Mouse (Mus musculus) intestine, embryonic 15.5 days (tissue): ENCODE data around the gene Shh. TPM values are rescaled to one million over a fixed set of nuclear protein-coding genes. Genes with fewer than 3 reads are reported as not detected.
A peak's percentile ranks its signal among the peaks of the same experiment; 100 is the strongest.

Experiments used
- ATAC-seq: fragments of 200-750 bp; cut with Nextera tagmentation; 2 replicates; pipeline ENCODE4 v1.8.0; 2017; ENCODE audit warnings: moderate TSS enrichment, moderate library complexity
- H3K27ac ChIP-seq: fragments of 300-500 bp; sonication (generic); 2 replicates; pipeline ENCODE4 v1.5.1; 2015; ENCODE audit warnings: mild to moderate bottlenecking, inconsistent platforms
- H3K27me3 ChIP-seq: fragments of 300-500 bp; sonication (generic); replicated peaks from 2 replicates; pipeline ENCODE4 v1.6.1; 2015; ENCODE audit warnings: inconsistent platforms
- H3K36me3 ChIP-seq: fragments of 300-500 bp; sonication (generic); 2 replicates; pipeline ENCODE4 v1.6.1; 2015; ENCODE audit warnings: inconsistent platforms
- H3K4me1 ChIP-seq: fragments of 300-500 bp; sonication (generic); replicated peaks from 2 replicates; pipeline ENCODE4 v1.6.1; 2015; ENCODE audit warnings: inconsistent platforms
- H3K4me2 ChIP-seq: fragments of 300-500 bp; sonication (generic); replicated peaks from 2 replicates; pipeline ENCODE4 v1.6.1; 2015; ENCODE audit warnings: mild to moderate bottlenecking, inconsistent platforms
- H3K4me3 ChIP-seq: fragments of 300-500 bp; sonication (generic); replicated peaks from 2 replicates; pipeline ENCODE4 v1.5.1; 2015; ENCODE audit warnings: inconsistent platforms
- H3K9ac ChIP-seq: fragments of 300-500 bp; sonication (generic); 2 replicates; pipeline ENCODE4 v1.6.1; 2015; ENCODE audit warnings: inconsistent platforms
- H3K9me3 ChIP-seq: fragments of 300-500 bp; sonication (generic); 2 replicates; pipeline ENCODE4 v1.6.1; 2016; ENCODE audit warnings: inconsistent platforms
- WGBS: fragments of 180-500 bp; shearing (Covaris S2); methylation state at CpG from one replicate; pipeline ENCODE4 v1.1.7; 2015; 5-methylcytosine and 5-hydroxymethylcytosine counted together
- polyA plus RNA-seq: library from polyadenylated mRNA; unstranded; fragments of >200 nt; fragmentation: Nextera tagmentation; extraction: Ambion mirVana; gene quantifications from 2 replicates; pipeline ENCODE4 v1.2.1, GENCODE M21; 2015

Gene Shh
- polyA plus RNA-seq, 1 experiment from 2014 or later = 8.6 TPM

GRCm38 (mm10) chr5:28465526-28465925 is 1.5 kb downstream of the Shh start:
- Histone ChIP-seq H3K4me1 (peaks cover 8% of the 10 kb centered on the region; the same call in 1 of the 2 replicates), H3K9me3 (no peaks in the 10 kb centered on the region), H3K27ac (peak overlapping the region; percentile 71; the same call in 1 of the 2 replicates), H3K9ac (peak overlapping the region; percentile 59), H3K27me3 (peaks cover 84% of the 10 kb centered on the region), H3K4me2 (peak overlapping the region; percentile 79), H3K36me3 (no peaks in the 10 kb centered on the region), H3K4me3 (peak overlapping the region; percentile 52)
- under 1% methylated on average over 18 of the region's 18 CpGs for WGBS
- no peak for ATAC-seq

GRCm38 (mm10) chr5:28465099-28465406 is 2.0 kb downstream of the Shh start:
- peak overlapping the region; percentile 78 for H3K27ac ChIP-seq
- no peak for ATAC-seq
- H3K4me3 ChIP-seq = peak overlapping the region; percentile 52
- H3K36me3 ChIP-seq = no peaks in the 10 kb centered on the region
- peaks cover 11% of the 10 kb centered on the region; the same call in 1 of the 2 replicates for H3K4me1 ChIP-seq
- H3K9ac ChIP-seq = peak overlapping the region; percentile 59
- under 1% methylated on average over 29 of the region's 29 CpGs for WGBS
- peaks cover 88% of the 10 kb centered on the region for H3K27me3 ChIP-seq
- no peaks in the 10 kb centered on the region for H3K9me3 ChIP-seq
- peak overlapping the region; percentile 79 for H3K4me2 ChIP-seq

DNA sequence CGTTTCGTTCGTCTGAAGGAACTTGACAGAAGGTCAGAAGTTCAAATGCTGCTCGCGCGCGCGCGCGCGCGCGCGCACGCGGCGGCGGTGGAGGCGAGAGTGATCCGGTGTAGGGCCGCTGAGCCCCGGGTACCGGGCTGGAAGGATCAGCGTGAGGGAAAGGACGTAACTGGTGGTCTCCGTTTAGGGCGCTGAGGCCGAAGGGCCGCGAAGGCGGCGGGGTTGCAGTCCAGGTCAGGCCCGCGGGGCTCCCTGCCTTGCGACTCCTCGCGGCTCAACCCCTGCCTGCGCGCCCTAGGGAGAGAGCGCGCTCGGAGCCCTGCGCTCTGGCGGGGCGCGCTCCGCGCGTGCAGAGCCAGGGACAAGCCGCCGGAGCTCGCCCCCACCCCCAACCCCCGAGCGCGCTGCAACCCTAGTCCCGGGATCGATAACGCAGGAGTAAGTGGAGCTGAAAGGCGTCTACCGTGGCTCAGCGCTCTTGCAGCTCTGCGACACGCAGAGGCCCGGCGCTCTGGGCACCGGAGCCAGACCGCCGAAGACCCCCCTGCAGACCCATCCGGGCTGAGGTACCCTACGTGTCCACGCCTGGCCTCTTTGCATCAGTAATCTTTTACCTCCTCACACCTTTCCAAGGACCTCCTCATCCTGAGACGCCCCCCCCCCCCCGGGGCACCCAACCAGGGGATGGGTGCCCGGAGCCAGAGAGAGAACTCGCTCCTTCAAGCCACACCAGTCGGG is 2.5 kb downstream of the Shh start:
- Histone ChIP-seq H3K36me3 (no peaks in the 10 kb centered on the region), H3K9me3 (no peaks in the 10 kb centered on the region), H3K9ac (peak overlapping the region; percentile 59), H3K4me1 (peaks cover 15% of the 10 kb centered on the region; the same call in 1 of the 2 replicates), H3K4me2 (peak overlapping the region; percentile 79), H3K27me3 (peaks cover 94% of the 10 kb centered on the region), H3K4me3 (peak overlapping the region; percentile 52), H3K27ac (peak overlapping the region; percentile 78)
- under 1% methylated on average over 76 of the region's 76 CpGs for WGBS
- peak; percentile 32 for ATAC-seq

- H3K4me2 ChIP-seq = peak overlapping the region; percentile 79
- H3K9ac ChIP-seq = peak overlapping the region; percentile 59
- H3K4me1 ChIP-seq = peaks cover 22% of the 10 kb centered on the region; the same call in 1 of the 2 replicates
- H3K27ac ChIP-seq = peak overlapping the region; percentile 78
- ATAC-seq = peak; percentile 52
- H3K9me3 ChIP-seq = no peaks in the 10 kb centered on the region
- H3K36me3 ChIP-seq = no peaks in the 10 kb centered on the region
- peak overlapping the region; percentile 52 for H3K4me3 ChIP-seq
- peaks cover 96% of the 10 kb centered on the region for H3K27me3 ChIP-seq
- 2% methylated on average over 10 of the region's 10 CpGs for WGBS
Measured at GRCm38 (mm10) chr5:28463656-28464055, 3.4 kb downstream of the Shh start.

DNA sequence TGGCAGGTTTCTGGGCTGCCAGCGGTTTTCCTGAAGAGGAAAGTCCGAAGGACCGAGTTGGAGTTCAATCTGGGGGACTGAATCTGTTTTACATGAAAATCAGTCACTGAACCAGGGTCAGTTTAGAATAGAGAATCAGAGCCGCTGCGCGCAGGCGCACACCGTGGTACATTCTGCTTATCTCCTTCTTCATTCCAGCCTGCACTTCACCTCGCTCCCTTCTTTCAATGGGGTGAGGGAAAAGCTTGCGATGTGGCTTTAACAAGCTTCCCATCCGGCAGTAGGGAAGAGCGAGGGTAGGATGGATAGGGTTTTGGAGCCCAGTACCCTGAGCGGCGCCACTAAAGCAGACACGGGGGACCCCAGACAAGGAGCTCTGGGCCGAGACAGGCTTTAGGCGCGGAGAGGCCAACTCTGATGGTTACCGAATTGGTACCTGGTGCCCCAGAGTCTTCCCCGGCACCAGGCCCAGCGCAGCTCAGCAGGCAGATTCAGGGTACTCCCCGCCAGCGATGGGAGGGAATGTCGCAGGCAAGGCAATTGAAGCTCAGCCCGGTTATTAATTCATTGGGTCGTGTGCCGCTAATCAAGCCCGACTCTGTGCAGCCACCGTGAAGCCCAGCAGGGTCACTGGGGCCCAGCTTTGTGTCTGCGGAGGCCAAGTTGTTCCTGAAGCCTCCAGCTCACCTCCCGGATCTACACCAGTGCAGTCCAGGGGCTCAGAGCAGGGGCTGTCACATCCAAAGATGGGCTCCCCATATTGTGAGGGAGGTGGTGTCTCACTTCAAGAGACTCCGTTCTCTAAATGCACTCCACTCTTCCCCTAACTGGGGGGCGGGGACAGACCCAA is 4.1 kb downstream of the Shh start:
- peak overlapping the region; percentile 79 for H3K4me2 ChIP-seq
- H3K27me3 ChIP-seq = peaks cover 97% of the 10 kb centered on the region
- peak overlapping the region; percentile 59 for H3K9ac ChIP-seq
- ATAC-seq = no peak
- H3K4me1 ChIP-seq = peaks cover 26% of the 10 kb centered on the region
- peak overlapping the region; percentile 52 for H3K4me3 ChIP-seq
- no peaks in the 10 kb centered on the region for H3K9me3 ChIP-seq
- H3K27ac ChIP-seq = peak overlapping the region; percentile 78
- WGBS = 2% methylated on average over 33 of the region's 33 CpGs
- H3K36me3 ChIP-seq = no peaks in the 10 kb centered on the region

GRCm38 (mm10) chr5:28461376-28461775 is 5.7 kb downstream of the Shh start:
- peaks cover 90% of the 10 kb centered on the region for H3K27me3 ChIP-seq
- H3K4me1 ChIP-seq = peaks cover 29% of the 10 kb centered on the region
- peak overlapping the region; percentile 79 for H3K4me2 ChIP-seq
- no peaks in the 10 kb centered on the region for H3K36me3 ChIP-seq
- peak overlapping the region; percentile 32; the same call in 1 of the 2 replicates for H3K9ac ChIP-seq
- H3K27ac ChIP-seq = peak overlapping the region; percentile 32; the same call in 1 of the 2 replicates
- WGBS = 21% methylated on average over 11 of the region's 11 CpGs
- no peaks in the 10 kb centered on the region for H3K9me3 ChIP-seq
- ATAC-seq = no peak
- peak overlapping the region; percentile 52; the same call in 1 of the 2 replicates for H3K4me3 ChIP-seq

DNA sequence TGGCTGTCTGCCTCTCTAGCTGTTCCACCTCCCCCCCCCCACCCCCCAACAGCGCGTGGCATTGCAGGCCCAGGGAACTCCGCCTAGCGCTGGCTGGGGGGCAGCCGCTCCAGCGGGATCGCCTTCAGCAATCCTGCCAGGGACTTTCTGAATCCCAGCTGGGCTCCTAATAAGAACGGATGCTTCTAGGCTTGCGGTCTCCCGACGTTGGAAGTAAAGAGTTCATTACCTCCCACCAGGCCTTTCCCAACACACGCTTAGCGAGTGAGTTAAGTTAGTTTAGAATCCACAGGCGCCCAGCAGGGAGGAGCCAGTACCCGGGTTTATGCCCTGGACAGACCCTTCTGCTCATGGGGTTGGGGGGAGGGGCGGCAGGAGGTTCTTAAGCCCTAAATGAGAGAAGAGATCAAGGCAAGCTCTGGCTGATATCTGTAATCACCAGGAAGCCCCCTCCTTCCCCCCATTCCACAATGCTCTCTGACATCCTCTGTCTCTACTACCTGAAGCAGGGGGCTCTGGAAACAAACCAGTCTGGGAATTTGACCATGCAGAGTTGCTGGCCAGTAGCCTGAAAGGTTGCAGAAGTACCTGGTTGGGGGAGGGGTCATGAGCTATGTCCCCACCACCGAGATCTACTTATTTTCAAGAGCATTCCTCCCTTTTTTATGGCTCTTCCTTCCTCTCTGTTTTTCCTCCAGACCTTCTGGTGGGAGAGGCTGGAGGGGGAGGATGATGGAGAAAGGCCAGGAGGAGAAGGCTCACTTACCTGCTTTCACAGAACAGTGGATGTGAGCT is 6.3 kb downstream of the Shh start:
- peak overlapping the region; percentile 32; the same call in 1 of the 2 replicates for H3K27ac ChIP-seq
- no peaks in the 10 kb centered on the region for H3K9me3 ChIP-seq
- H3K4me2 ChIP-seq = peak overlapping the region; percentile 79
- H3K27me3 ChIP-seq = peaks cover 90% of the 10 kb centered on the region
- WGBS = under 1% methylated on average over 17 of the region's 17 CpGs
- peaks cover 29% of the 10 kb centered on the region for H3K4me1 ChIP-seq
- peak overlapping the region; percentile 52; the same call in 1 of the 2 replicates for H3K4me3 ChIP-seq
- ATAC-seq = no peak
- H3K9ac ChIP-seq = no peak overlapping the region
- H3K36me3 ChIP-seq = no peaks in the 10 kb centered on the region

DNA sequence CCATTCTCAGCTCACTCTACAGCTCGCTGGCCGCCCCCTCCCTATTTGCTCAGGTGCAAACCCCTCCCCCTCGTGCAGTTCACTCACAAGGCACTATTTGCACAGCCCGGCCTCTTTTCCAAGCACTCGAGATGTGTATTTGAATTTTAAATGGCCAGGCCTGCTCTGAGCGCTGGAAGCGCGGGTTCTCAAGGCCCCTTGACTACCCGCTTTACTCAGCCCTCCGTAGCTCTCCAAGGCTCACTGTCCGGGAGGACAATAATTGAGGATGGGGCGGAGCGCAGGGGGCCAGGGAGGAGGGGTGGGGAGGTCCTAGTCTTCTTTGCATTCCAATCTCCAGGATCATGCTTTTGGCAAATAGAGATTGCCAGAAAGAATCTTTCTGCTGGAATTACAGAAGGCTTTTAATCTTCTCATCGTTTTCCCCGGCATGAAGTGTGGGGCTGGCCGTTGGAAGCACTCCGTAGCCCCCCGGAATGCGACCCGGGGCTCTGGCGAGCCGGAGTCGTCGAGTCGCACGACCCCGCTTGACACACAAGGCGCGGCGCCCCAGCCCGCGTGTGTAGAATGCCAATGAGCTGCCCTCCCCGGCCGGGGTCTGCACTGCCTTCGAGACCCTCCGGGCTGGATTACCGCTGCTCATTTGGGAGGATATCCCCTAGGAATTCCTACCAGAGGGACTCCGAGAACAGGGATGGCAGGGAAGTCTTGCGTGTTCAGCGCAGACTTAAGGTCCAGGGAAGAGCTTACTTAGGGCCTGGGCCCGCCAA is 7.4 kb downstream of the Shh start:
- Histone ChIP-seq H3K9me3 (no peaks in the 10 kb centered on the region), H3K4me3 (peak overlapping the region; percentile 35), H3K27ac (peak overlapping the region; percentile 51; the same call in 1 of the 2 replicates), H3K4me2 (peak overlapping the region; percentile 79), H3K4me1 (peaks cover 25% of the 10 kb centered on the region; the same call in 1 of the 2 replicates), H3K36me3 (no peaks in the 10 kb centered on the region), H3K9ac (peak overlapping the region; percentile 13), H3K27me3 (peaks cover 83% of the 10 kb centered on the region)
- WGBS = 2% methylated on average over 41 of the region's 41 CpGs
- peak; percentile 8; the same call in 1 of the 2 replicates for ATAC-seq

- peak overlapping the region; percentile 79 for H3K4me2 ChIP-seq
- no peaks in the 10 kb centered on the region for H3K9me3 ChIP-seq
- WGBS = under 1% methylated on average over 27 of the region's 27 CpGs
- peak overlapping the region; percentile 51 for H3K27ac ChIP-seq
- H3K27me3 ChIP-seq = peaks cover 76% of the 10 kb centered on the region
- peak overlapping the region; percentile 14; the same call in 1 of the 2 replicates for H3K9ac ChIP-seq
- no peaks in the 10 kb centered on the region for H3K36me3 ChIP-seq
- H3K4me1 ChIP-seq = peaks cover 25% of the 10 kb centered on the region; the same call in 1 of the 2 replicates
- peak overlapping the region; percentile 35 for H3K4me3 ChIP-seq
- ATAC-seq = peak; percentile 57
Measured at GRCm38 (mm10) chr5:28458821-28459240, 8.2 kb downstream of the Shh start.

DNA sequence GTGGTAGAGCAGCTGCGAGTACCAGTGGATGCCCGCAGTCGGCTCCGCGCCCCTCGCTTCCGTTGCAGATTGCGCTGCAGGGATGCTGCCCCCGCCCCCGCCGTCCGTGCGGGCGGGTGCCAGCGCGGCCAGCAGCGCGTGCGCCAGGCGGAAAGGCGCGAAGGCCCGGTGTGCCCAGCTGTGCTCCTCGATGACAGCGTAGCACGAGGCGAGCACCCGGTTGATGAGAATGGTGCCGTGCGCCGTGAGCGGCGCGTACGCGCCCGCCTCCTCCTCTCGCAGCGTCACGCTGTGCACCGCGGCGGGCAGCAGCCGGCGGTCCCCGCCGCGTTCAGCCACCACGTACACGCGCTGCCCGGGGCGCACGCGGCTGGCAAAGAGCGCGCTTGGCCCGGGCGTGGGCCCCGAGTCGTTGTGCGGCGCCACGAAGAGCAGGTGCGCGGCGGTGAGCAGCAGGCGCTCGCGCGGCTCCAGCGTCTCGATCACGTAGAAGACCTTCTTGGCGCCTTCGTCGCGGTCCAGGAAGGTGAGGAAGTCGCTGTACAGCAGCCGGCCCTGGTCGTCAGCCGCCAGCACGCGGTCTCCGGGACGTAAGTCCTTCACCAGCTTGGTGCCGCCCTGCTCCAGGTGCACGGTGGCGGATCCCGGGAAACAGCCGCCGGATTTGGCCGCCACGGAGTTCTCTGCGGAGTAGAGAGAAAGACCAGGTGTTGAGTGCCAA is 9.0 kb downstream of the Shh start:
- ATAC-seq = peak; percentile 18
- Histone ChIP-seq H3K27ac (peak overlapping the region; percentile 51; the same call in 1 of the 2 replicates), H3K9ac (peak overlapping the region; percentile 34)

More for the DNA sequence above, 9.0 kb downstream of the Shh start:
- WGBS = under 1% methylated on average over 95 of the region's 95 CpGs
- Histone ChIP-seq H3K4me1 (peaks cover 25% of the 10 kb centered on the region; the same call in 1 of the 2 replicates), H3K36me3 (no peaks in the 10 kb centered on the region), H3K27me3 (peaks cover 68% of the 10 kb centered on the region), H3K4me3 (peak overlapping the region; percentile 35), H3K9me3 (no peaks in the 10 kb centered on the region), H3K4me2 (peak overlapping the region; percentile 79)
